Mouse (Mus musculus): ENCODE results near the gene Fcgbp. TPM values are rescaled to one million over a fixed set of nuclear protein-coding genes. Genes with fewer than 3 reads are reported as not detected.
A peak's percentile ranks its signal among the peaks of the same experiment; 100 is the strongest.
"Not testable (repeated sequence)": the region's sequence is repeated elsewhere in the genome, so short reads cannot be mapped to it uniquely, and the experiment has no call there.

Fcgbp gene
- polyA plus RNA-seq, 1 experiment from 2014 or later, result 32.2 TPM

GRCm38 (mm10) chr7:28129166-28129565 is 58.1 kb downstream of the Fcgbp start, which contains the start of gene 9530053A07Rik:
TSS of gene 9530053A07Rik (plus strand) at chr7:28129466.
- WGBS, result 82% methylated on average over 5 of the region's 5 CpGs
- TF ChIP-seq CTCF (IDR thresholded peaks at IDR 0.05; ENCODE audit: low read depth) (no peak), EP300 (optimal IDR thresholded peaks at IDR 0.05) (no peak)
- no peak within 1 kb of the TSS for H3K4me3 ChIP-seq (ENCODE audit: low read depth, low read length)
- no peaks in the 10 kb centered on the region for H3K36me3 ChIP-seq (ENCODE audit: control insufficient read depth, insufficient read depth, low read length)
- ATAC-seq (ENCODE audit: low FRiP score, low TSS enrichment) (no peak), DNase-seq (ENCODE audit: low spot score) (no peak)
- H3K9me3 ChIP-seq (ENCODE audit: control insufficient read depth, low read length), result no peaks in the 10 kb centered on the region
- H3K9ac ChIP-seq (ENCODE audit: low read length), result no peak within 1 kb of the TSS
- H3K27me3 ChIP-seq (ENCODE audit: control insufficient read depth, insufficient read depth, low read length), result no peaks in the 10 kb centered on the region
- no peak within 1 kb of the TSS for H3K27ac ChIP-seq (replicated peaks)
- H3K4me1 ChIP-seq (replicated peaks; ENCODE audit: control insufficient read depth, insufficient read depth), result no peaks in the 10 kb centered on the region
- H3K4me2 ChIP-seq (replicated peaks; ENCODE audit: low read depth), result no peak within 1 kb of the TSS

GRCm38 (mm10) chr7:28137613-28138012 is 66.6 kb downstream of the Fcgbp start:
- Histone ChIP-seq H3K4me1 (replicated peaks; ENCODE audit: control insufficient read depth, insufficient read depth) (no peaks in the 10 kb centered on the region), H3K9ac (ENCODE audit: low read length) (no peak overlapping the region), H3K9me3 (ENCODE audit: control insufficient read depth, low read length) (no peaks in the 10 kb centered on the region), H3K4me2 (replicated peaks; ENCODE audit: low read depth) (no peak overlapping the region), H3K27ac (replicated peaks) (no peak overlapping the region), H3K4me3 (ENCODE audit: low read depth, low read length) (no peak overlapping the region), H3K36me3 (ENCODE audit: control insufficient read depth, insufficient read depth, low read length) (no peaks in the 10 kb centered on the region), H3K27me3 (ENCODE audit: control insufficient read depth, insufficient read depth, low read length) (no peaks in the 10 kb centered on the region)
- ATAC-seq (ENCODE audit: low FRiP score, low TSS enrichment) (no peak), DNase-seq (ENCODE audit: low spot score) (peak; percentile 46)
- WGBS, result 59% methylated on average over 5 of the region's 5 CpGs
- TF ChIP-seq CTCF (IDR thresholded peaks at IDR 0.05; ENCODE audit: low read depth) (peak; percentile 77), EP300 (optimal IDR thresholded peaks at IDR 0.05) (no peak)

GRCm38 (mm10) chr7:28148263-28148662 is 77.2 kb downstream of the Fcgbp start:
- TF ChIP-seq CTCF (IDR thresholded peaks at IDR 0.05; ENCODE audit: low read depth), result peak; percentile 87
- no peak for TF ChIP-seq EP300 (optimal IDR thresholded peaks at IDR 0.05)
- ATAC-seq (ENCODE audit: low FRiP score, low TSS enrichment) (no peak), DNase-seq (ENCODE audit: low spot score) (peak; percentile 72)
- no peak overlapping the region for H3K4me2 ChIP-seq (replicated peaks; ENCODE audit: low read depth)
- H3K4me1 ChIP-seq (replicated peaks; ENCODE audit: control insufficient read depth, insufficient read depth), result no peaks in the 10 kb centered on the region
- H3K9ac ChIP-seq (ENCODE audit: low read length), result no peak overlapping the region
- 15% methylated on average over 3 of the region's 3 CpGs for whole genome bisulfite sequencing
- no peaks in the 10 kb centered on the region for H3K27me3 ChIP-seq (ENCODE audit: control insufficient read depth, insufficient read depth, low read length)
- H3K36me3 ChIP-seq (ENCODE audit: control insufficient read depth, insufficient read depth, low read length), result no peaks in the 10 kb centered on the region
- H3K9me3 ChIP-seq (ENCODE audit: control insufficient read depth, low read length), result no peaks in the 10 kb centered on the region
- no peak overlapping the region for H3K27ac ChIP-seq (replicated peaks)
- H3K4me3 ChIP-seq (ENCODE audit: low read depth, low read length), result no peak overlapping the region

- Histone ChIP-seq H3K4me1 (replicated peaks; ENCODE audit: control insufficient read depth, insufficient read depth) (no peaks in the 10 kb centered on the region), H3K4me2 (replicated peaks; ENCODE audit: low read depth) (no peak overlapping the region), H3K4me3 (ENCODE audit: low read depth, low read length) (no peak overlapping the region), H3K36me3 (ENCODE audit: control insufficient read depth, insufficient read depth, low read length) (no peaks in the 10 kb centered on the region), H3K9ac (ENCODE audit: low read length) (no peak overlapping the region), H3K27me3 (ENCODE audit: control insufficient read depth, insufficient read depth, low read length) (no peaks in the 10 kb centered on the region), H3K9me3 (ENCODE audit: control insufficient read depth, low read length) (no peaks in the 10 kb centered on the region), H3K27ac (replicated peaks) (no peak overlapping the region)
- no peak for ATAC-seq (ENCODE audit: low FRiP score, low TSS enrichment)
- no peak for TF ChIP-seq EP300 (optimal IDR thresholded peaks at IDR 0.05)
- TF ChIP-seq CTCF (IDR thresholded peaks at IDR 0.05; ENCODE audit: low read depth), result no peak
- WGBS, result 56% methylated on average over 1 of the region's 1 CpGs
- no peak for DNase-seq (ENCODE audit: low spot score)
Measured at GRCm38 (mm10) chr7:28149841-28150240, 78.8 kb downstream of the Fcgbp start.

- Histone ChIP-seq H3K4me2 (replicated peaks; ENCODE audit: low read depth) (no peak overlapping the region), H3K4me1 (replicated peaks; ENCODE audit: control insufficient read depth, insufficient read depth) (no peaks in the 10 kb centered on the region), H3K4me3 (ENCODE audit: low read depth, low read length) (no peak overlapping the region), H3K27ac (replicated peaks) (no peak overlapping the region), H3K36me3 (ENCODE audit: control insufficient read depth, insufficient read depth, low read length) (no peaks in the 10 kb centered on the region), H3K9me3 (ENCODE audit: control insufficient read depth, low read length) (no peaks in the 10 kb centered on the region), H3K9ac (ENCODE audit: low read length) (peak overlapping the region; percentile 23; the same call in 1 of the 2 replicates), H3K27me3 (ENCODE audit: control insufficient read depth, insufficient read depth, low read length) (no peaks in the 10 kb centered on the region)
- TF ChIP-seq EP300 (optimal IDR thresholded peaks at IDR 0.05) (no peak), CTCF (IDR thresholded peaks at IDR 0.05; ENCODE audit: low read depth) (peak; percentile 79)
- ATAC-seq (ENCODE audit: low FRiP score, low TSS enrichment), result no peak
- DNase-seq (ENCODE audit: low spot score), result peak; percentile 63
- 21% methylated on average over 13 of the region's 13 CpGs for WGBS
Measured at GRCm38 (mm10) chr7:28151584-28152221, 80.7 kb downstream of the Fcgbp start.

- H3K27ac ChIP-seq (replicated peaks); H3K4me2 ChIP-seq (replicated peaks; ENCODE audit: low read depth); DNase-seq (ENCODE audit: low spot score); H3K4me1 ChIP-seq (replicated peaks; ENCODE audit: control insufficient read depth, insufficient read depth); H3K9ac ChIP-seq (ENCODE audit: low read length); H3K27me3 ChIP-seq (ENCODE audit: control insufficient read depth, insufficient read depth, low read length); H3K9me3 ChIP-seq (ENCODE audit: control insufficient read depth, low read length); H3K4me3 ChIP-seq (ENCODE audit: low read depth, low read length); H3K36me3 ChIP-seq (ENCODE audit: control insufficient read depth, insufficient read depth, low read length); ATAC-seq (ENCODE audit: low FRiP score, low TSS enrichment): not testable (repeated sequence)
- 44% methylated on average over 5 of the region's 5 CpGs for WGBS
Measured at GRCm38 (mm10) chr7:28153595-28153994, 82.6 kb downstream of the Fcgbp start.
